Mouse (Mus musculus) intestine, embryonic 15.5 days (tissue): Measurements from ENCODE around the gene Cdc6. TPM values are rescaled to one million over a fixed set of nuclear protein-coding genes. Genes with fewer than 3 reads are reported as not detected.
A peak's percentile ranks its signal among the peaks of the same experiment; 100 is the strongest.

Experiments
- ATAC-seq: fragments of 200-750 bp; cut with Nextera tagmentation; 2 replicates; pipeline ENCODE4 v1.8.0; 2017; ENCODE audit warnings: moderate TSS enrichment, moderate library complexity
- H3K27ac ChIP-seq: fragments of 300-500 bp; sonication (generic); 2 replicates; pipeline ENCODE4 v1.5.1; 2015; ENCODE audit warnings: mild to moderate bottlenecking, inconsistent platforms
- H3K27me3 ChIP-seq: fragments of 300-500 bp; sonication (generic); replicated peaks from 2 replicates; pipeline ENCODE4 v1.6.1; 2015; ENCODE audit warnings: inconsistent platforms
- H3K36me3 ChIP-seq: fragments of 300-500 bp; sonication (generic); 2 replicates; pipeline ENCODE4 v1.6.1; 2015; ENCODE audit warnings: inconsistent platforms
- H3K4me1 ChIP-seq: fragments of 300-500 bp; sonication (generic); replicated peaks from 2 replicates; pipeline ENCODE4 v1.6.1; 2015; ENCODE audit warnings: inconsistent platforms
- H3K4me2 ChIP-seq: fragments of 300-500 bp; sonication (generic); replicated peaks from 2 replicates; pipeline ENCODE4 v1.6.1; 2015; ENCODE audit warnings: mild to moderate bottlenecking, inconsistent platforms
- H3K4me3 ChIP-seq: fragments of 300-500 bp; sonication (generic); replicated peaks from 2 replicates; pipeline ENCODE4 v1.5.1; 2015; ENCODE audit warnings: inconsistent platforms
- H3K9ac ChIP-seq: fragments of 300-500 bp; sonication (generic); 2 replicates; pipeline ENCODE4 v1.6.1; 2015; ENCODE audit warnings: inconsistent platforms
- H3K9me3 ChIP-seq: fragments of 300-500 bp; sonication (generic); 2 replicates; pipeline ENCODE4 v1.6.1; 2016; ENCODE audit warnings: inconsistent platforms
- WGBS: fragments of 180-500 bp; shearing (Covaris S2); methylation state at CpG from one replicate; pipeline ENCODE4 v1.1.7; 2015; 5-methylcytosine and 5-hydroxymethylcytosine counted together
- polyA plus RNA-seq: library from polyadenylated mRNA; unstranded; fragments of >200 nt; fragmentation: Nextera tagmentation; extraction: Ambion mirVana; gene quantifications from 2 replicates; pipeline ENCODE4 v1.2.1, GENCODE M21; 2015

Cdc6 gene
- polyA plus RNA-seq, 1 experiment from 2014 or later = 26.7 TPM

DNA sequence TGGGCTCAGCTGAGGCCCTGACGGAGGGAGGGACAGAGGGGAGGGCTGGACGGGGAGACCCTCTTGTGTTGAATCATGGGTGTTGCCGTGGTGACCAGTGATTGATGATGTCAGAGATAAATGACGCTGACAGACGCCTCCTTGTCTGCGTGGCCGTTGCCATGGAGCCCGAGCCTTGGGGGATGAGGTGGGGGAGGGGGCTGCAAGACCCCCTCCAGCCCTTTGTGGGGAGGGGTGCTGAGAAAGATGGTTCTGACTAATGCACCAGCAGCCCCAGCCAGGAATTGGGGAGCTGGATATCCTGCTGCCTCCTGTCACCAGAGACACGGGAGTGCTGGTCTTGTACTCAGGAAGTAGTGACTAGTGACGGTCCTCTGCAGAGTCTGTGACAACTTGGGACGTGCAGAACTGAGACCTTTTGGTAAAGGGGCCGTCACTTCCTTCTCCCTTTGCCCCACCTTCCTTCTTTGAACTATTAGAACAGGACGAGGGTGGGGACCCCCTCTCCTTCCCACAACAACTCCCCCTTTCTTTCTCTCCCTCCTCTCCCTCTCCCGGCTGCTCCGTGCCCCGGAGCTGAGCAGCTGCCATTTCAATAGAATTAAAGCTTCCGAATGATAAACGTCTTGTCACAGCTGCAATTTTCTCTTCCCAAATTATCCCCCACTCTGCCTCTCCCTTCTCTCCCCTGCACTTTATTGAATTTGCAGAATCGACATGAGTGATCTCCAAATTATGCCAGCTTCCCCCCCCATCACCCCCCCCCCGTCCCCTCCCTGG, 61.3 kb downstream of the Cdc6 start:
- H3K36me3 ChIP-seq = peaks cover 38% of the 10 kb centered on the region
- 0 out of 2 replicates have a peak overlapping the region, but pooled peaks have one; percentile 22 for H3K4me2 ChIP-seq

DNA sequence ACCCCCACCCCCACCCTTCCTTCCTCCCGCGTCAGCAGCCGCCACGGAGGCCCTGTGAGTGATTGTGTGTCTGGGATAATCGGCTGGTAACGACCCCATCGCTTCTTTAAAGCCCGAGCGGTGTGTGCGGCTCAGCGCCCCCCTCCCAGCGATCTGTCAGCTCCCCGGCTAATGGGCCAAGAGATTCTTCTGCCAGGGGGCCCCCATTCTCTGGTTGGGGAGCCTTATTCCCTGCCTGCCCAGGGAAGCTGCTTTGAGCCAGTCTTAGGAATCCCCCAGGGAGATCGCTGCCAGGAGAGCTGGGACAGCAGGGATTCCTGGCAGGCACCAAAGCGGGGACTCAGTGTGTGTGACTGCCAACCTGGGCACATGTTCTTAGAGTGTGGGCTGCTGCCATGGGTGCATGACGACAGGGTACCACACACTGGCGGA, 61.9 kb downstream of the Cdc6 start:
- H3K4me3 ChIP-seq = no peak overlapping the region
- H3K9ac ChIP-seq = no peak overlapping the region
- H3K9me3 ChIP-seq = no peaks in the 10 kb centered on the region
- 47% methylated on average over 17 of the region's 17 CpGs for WGBS
- ATAC-seq = no peak
- no peaks in the 10 kb centered on the region for H3K27me3 ChIP-seq
- peaks cover 41% of the 10 kb centered on the region for H3K36me3 ChIP-seq
- peaks cover 71% of the 10 kb centered on the region for H3K4me1 ChIP-seq
- H3K4me2 ChIP-seq = no peak overlapping the region
- peak overlapping the region; percentile 48; the same call in 1 of the 2 replicates for H3K27ac ChIP-seq

More for the DNA sequence above, 61.3 kb downstream of the Cdc6 start:
- Histone ChIP-seq H3K27ac (peak overlapping the region; percentile 10; the same call in 1 of the 2 replicates), H3K4me1 (peaks cover 77% of the 10 kb centered on the region), H3K9ac (no peak overlapping the region), H3K4me3 (no peak overlapping the region), H3K27me3 (no peaks in the 10 kb centered on the region), H3K9me3 (no peaks in the 10 kb centered on the region)
- 23% methylated on average over 20 of the region's 20 CpGs for WGBS
- ATAC-seq = no peak

DNA sequence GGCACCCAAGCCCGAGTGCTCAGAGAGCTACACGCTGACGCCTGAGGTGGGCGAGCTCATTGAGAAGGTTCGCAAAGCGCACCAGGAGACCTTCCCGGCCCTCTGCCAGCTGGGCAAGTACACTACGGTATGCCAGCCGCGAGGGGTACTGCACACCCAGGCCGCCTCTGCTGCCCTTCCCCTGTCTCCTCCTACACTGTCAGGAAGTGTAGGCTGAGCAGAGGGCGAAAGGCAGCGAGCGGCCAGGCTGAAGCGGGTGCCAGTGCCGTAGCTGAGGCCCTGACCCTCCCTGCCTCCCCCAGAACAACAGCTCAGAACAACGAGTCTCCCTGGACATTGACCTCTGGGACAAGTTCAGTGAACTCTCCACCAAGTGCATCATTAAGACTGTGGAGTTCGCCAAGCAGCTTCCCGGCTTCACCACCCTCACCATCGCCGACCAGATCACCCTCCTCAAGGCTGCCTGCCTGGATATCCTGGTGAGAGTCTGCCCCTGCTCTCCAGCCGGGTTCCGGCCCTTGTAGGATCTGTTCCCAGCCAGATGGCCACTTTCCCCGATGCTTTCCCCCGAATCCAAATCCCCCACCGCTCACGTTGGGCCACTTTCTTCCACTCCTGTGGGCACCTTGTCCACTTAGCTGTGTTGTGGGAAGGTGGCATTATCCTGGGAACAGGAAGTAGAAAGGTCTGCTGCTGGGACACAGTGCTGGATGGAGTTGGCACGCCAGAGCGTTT, 62.8 kb downstream of the Cdc6 start:
- Histone ChIP-seq H3K27ac (peak overlapping the region; percentile 62; the same call in 1 of the 2 replicates), H3K4me1 (peaks cover 63% of the 10 kb centered on the region), H3K27me3 (no peaks in the 10 kb centered on the region), H3K9me3 (no peaks in the 10 kb centered on the region), H3K4me3 (no peak overlapping the region), H3K36me3 (peaks cover 43% of the 10 kb centered on the region), H3K4me2 (no peak overlapping the region; the same call in 1 of the 2 replicates), H3K9ac (no peak overlapping the region)
- 69% methylated on average over 29 of the region's 29 CpGs for WGBS
- ATAC-seq = no peak

DNA sequence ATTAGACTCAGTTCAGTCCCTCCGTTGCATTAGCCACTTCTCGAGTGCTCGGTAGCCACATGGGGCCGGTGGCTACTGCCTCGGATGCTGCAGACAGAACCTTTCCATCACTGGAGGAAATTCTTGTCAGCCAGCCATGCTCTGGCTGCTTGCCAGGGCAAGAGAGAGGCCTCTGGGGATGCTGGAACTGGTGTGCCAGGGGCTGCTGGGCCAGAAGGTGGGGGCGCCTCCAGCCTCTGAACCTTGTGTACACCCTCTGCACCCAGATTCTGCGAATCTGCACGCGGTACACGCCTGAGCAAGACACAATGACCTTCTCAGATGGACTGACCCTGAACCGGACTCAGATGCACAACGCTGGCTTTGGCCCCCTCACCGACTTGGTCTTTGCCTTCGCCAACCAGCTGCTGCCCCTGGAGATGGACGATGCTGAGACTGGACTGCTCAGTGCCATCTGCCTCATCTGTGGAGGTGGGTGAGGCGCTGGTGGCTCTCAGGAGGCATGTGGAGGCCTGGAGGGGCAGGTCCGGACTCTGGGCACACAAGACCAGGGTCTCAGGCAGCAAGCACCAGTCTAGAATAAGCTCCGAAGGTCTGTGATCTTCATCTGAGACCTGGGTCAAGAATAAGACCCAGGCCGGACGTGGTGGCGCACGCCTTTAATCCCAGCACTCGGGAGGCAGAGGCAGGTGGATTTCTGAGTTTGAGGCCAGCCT, 63.9 kb downstream of the Cdc6 start:
- Histone ChIP-seq H3K27ac (peak overlapping the region; percentile 62), H3K27me3 (no peaks in the 10 kb centered on the region), H3K9ac (no peak overlapping the region), H3K36me3 (peaks cover 43% of the 10 kb centered on the region), H3K4me2 (no peak overlapping the region), H3K9me3 (no peaks in the 10 kb centered on the region), H3K4me1 (peaks cover 52% of the 10 kb centered on the region), H3K4me3 (no peak overlapping the region)
- 70% methylated on average over 23 of the region's 23 CpGs for WGBS
- ATAC-seq = no peak

DNA sequence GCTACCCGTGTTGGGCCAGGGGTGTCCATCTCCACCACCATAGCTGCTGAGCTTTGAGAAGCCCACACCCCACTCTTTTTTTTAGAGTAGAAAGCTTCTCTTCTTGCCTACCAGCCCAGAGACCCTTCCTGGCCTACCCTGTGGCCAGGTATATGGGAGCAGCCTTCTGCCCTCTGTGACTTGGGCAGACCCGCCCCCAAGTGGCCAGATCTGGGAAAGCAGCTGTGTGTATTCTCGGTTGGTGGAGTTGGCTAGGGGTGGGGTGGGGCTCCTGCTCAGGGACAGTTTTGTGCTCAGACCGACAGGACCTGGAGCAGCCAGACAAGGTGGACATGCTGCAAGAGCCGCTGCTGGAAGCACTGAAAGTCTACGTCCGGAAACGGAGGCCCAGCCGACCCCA, 64.6 kb downstream of the Cdc6 start:
- H3K4me2 ChIP-seq = no peak overlapping the region
- WGBS = 47% methylated on average over 9 of the region's 9 CpGs
- H3K4me3 ChIP-seq = no peak overlapping the region
- H3K27ac ChIP-seq = no peak overlapping the region
- ATAC-seq = peak; percentile 37; the same call in 1 of the 2 replicates
- no peak overlapping the region for H3K9ac ChIP-seq
- peaks cover 38% of the 10 kb centered on the region for H3K36me3 ChIP-seq
- H3K4me1 ChIP-seq = peaks cover 44% of the 10 kb centered on the region
- H3K9me3 ChIP-seq = no peaks in the 10 kb centered on the region
- no peaks in the 10 kb centered on the region for H3K27me3 ChIP-seq

DNA sequence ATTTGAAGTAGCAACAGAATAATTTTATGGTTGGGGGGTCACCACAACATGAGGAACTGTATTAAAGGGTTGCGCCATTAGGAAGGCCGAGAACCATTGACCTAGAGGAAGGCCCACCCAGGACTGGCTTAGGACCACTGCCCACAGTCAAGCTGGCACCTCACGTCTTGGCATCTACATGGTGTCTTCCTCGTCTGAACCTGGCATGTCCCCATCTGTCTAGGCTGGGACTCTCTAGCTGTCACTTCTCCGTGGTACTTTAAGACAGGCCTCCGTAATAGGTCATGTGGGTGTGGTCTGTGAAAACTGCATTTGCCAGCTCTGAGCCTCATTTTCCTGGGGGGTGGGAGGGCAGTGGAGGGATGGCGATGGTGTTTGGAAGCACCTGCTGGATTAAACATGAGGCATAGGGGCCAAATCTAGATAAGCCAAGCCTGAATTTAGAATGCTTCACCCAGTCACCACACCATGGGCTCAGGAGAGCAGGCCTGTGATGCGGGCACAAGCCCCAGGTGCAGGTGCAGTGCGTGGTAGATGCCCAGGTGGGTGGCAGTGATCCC, 65.3 kb downstream of the Cdc6 start:
- no peak for ATAC-seq
- Histone ChIP-seq H3K9me3 (no peaks in the 10 kb centered on the region), H3K36me3 (peaks cover 36% of the 10 kb centered on the region), H3K4me1 (peaks cover 37% of the 10 kb centered on the region), H3K4me3 (no peak overlapping the region), H3K27me3 (no peaks in the 10 kb centered on the region), H3K27ac (no peak overlapping the region), H3K4me2 (no peak overlapping the region), H3K9ac (no peak overlapping the region)
- 85% methylated on average over 9 of the region's 9 CpGs for WGBS

Other genes starting within 250 kb of the Cdc6 start
- 0.10 TPM in 1 of 2 replicates, not detected in the other for gene Gsdma, start 243.4 kb upstream of the Cdc6 start, polyA plus RNA-seq
- 195 and 202 TPM in 2 replicates for gene Psmd3, start 225.2 kb upstream of the Cdc6 start, polyA plus RNA-seq
- gene Csf3, start 206.5 kb upstream of the Cdc6 start, polyA plus RNA-seq = not detected in 2 replicates
- 39.6 and 42.5 TPM in 2 replicates for gene Med24, start 178.4 kb upstream of the Cdc6 start, polyA plus RNA-seq
- gene Thra, start 167.2 kb upstream of the Cdc6 start, polyA plus RNA-seq = 42.7 and 45.5 TPM in 2 replicates
- 2.6 and 2.7 TPM in 2 replicates for gene Nr1d1, start 132.5 kb upstream of the Cdc6 start, polyA plus RNA-seq
- gene Msl1, start 112.3 kb upstream of the Cdc6 start, polyA plus RNA-seq = 18.9 and 19.7 TPM in 2 replicates
- 28.2 and 29.8 TPM in 2 replicates for gene Casc3, start 102.9 kb upstream of the Cdc6 start, polyA plus RNA-seq
- gene Rapgefl1, start 71.0 kb upstream of the Cdc6 start, polyA plus RNA-seq = 1.1 and 1.2 TPM in 2 replicates
- 3.7 and 4.2 TPM in 2 replicates for gene Wipf2, start 44.2 kb upstream of the Cdc6 start, polyA plus RNA-seq
- 30.7 and 31.5 TPM in 2 replicates for gene Rara, start 20.0 kb downstream of the Cdc6 start, polyA plus RNA-seq
- 0.20 and 0.35 TPM in 2 replicates for gene Gjd3, start 75.2 kb downstream of the Cdc6 start, polyA plus RNA-seq
- 183 and 194 TPM in 2 replicates for gene Top2a, start 116.4 kb downstream of the Cdc6 start, polyA plus RNA-seq
- 426 and 441 TPM in 2 replicates for gene Igfbp4, start 133.4 kb downstream of the Cdc6 start, polyA plus RNA-seq
- gene Tns4, start 181.5 kb downstream of the Cdc6 start, polyA plus RNA-seq = 0.58 and 0.93 TPM in 2 replicates
- gene Ccr7, start 247.3 kb downstream of the Cdc6 start, polyA plus RNA-seq = 0.43 and 0.87 TPM in 2 replicates